Mouse (Mus musculus) CD4-positive helper T cell, adult 2 months (primary cell): ENCODE data around the gene Chmp2a.

Experiments used
- DNase-seq: peaks from one replicate; pipeline ENCODE4 v3.0.0-alpha.2; 2012; ENCODE audit warnings: low read depth, missing footprints, low spot score

Gene Chmp2a

GRCm38 (mm10) chr7:13034148-13034977 lies at the start of gene Chmp2a:
Gene Chmp2a, minus strand, starts transcription at chr7:13034807.
- peak; percentile 95 for DNase-seq

- DNase-seq: no peak
Observed at GRCm38 (mm10) chr7:13072293-13072692, 37.7 kb upstream of the Chmp2a start.

GRCm38 (mm10) chr7:13063399-13063798 lies 28.8 kb upstream of the Chmp2a start:
- peak; percentile 39 for DNase-seq

- no peak for DNase-seq
Observed at GRCm38 (mm10) chr7:13059536-13059935, 24.9 kb upstream of the Chmp2a start.

GRCm38 (mm10) chr7:13056913-13057700 lies 22.5 kb upstream of the Chmp2a start:
- DNase-seq: no peak

GRCm38 (mm10) chr7:13054287-13055010 lies 19.8 kb upstream of the Chmp2a start, which contains the start of gene Mzf1:
Gene Mzf1, minus strand, starts transcription at chr7:13054764.
- peak; percentile 97 for DNase-seq

GRCm38 (mm10) chr7:13053961-13054286 lies 19.3 kb upstream of the Chmp2a start:
- DNase-seq: no peak

- DNase-seq: no peak
Observed at GRCm38 (mm10) chr7:13053501-13053900, 18.9 kb upstream of the Chmp2a start.

- no peak for DNase-seq
Observed at GRCm38 (mm10) chr7:13053001-13053400, 18.4 kb upstream of the Chmp2a start.

GRCm38 (mm10) chr7:13046084-13046483 lies 11.5 kb upstream of the Chmp2a start:
- DNase-seq: peak; percentile 78

- DNase-seq: no peak
Observed at GRCm38 (mm10) chr7:13044254-13044625, 9.6 kb upstream of the Chmp2a start.

GRCm38 (mm10) chr7:13043445-13044253 lies 9.0 kb upstream of the Chmp2a start:
- peak; percentile 28 for DNase-seq

- no peak for DNase-seq
Observed at GRCm38 (mm10) chr7:13043120-13043444, 8.5 kb upstream of the Chmp2a start.

GRCm38 (mm10) chr7:13042511-13042910 lies 7.9 kb upstream of the Chmp2a start:
- DNase-seq: no peak

GRCm38 (mm10) chr7:13041256-13041655 lies 6.6 kb upstream of the Chmp2a start:
- no peak for DNase-seq

- no peak for DNase-seq
Observed at GRCm38 (mm10) chr7:13039181-13039580, 4.6 kb upstream of the Chmp2a start.

GRCm38 (mm10) chr7:13038621-13039169 lies 4.1 kb upstream of the Chmp2a start:
- no peak for DNase-seq

- peak; percentile 98 for DNase-seq
Observed at GRCm38 (mm10) chr7:13037901-13038555, 3.4 kb upstream of the Chmp2a start, which contains the start of gene Ube2m. Gene Ube2m, minus strand, starts transcription at chr7:13038275.

GRCm38 (mm10) chr7:13037366-13037765 lies 2.8 kb upstream of the Chmp2a start:
- no peak for DNase-seq

- no peak for DNase-seq
Observed at GRCm38 (mm10) chr7:13036806-13037205, 2.2 kb upstream of the Chmp2a start.
